Mouse (Mus musculus) adrenal gland, adult 2 months (tissue): ENCODE measurements around the gene Zdhhc21. TPM values are rescaled to one million over a fixed set of nuclear protein-coding genes. Genes with fewer than 3 reads are reported as not detected.

Experiments used
- DNase-seq: peaks from one replicate; pipeline ENCODE4 v3.0.0; 2021
- polyA plus RNA-seq: library from polyadenylated mRNA; depleted of rRNA; stranded (reverse); fragments of >200 nt; gene quantifications from 2 replicates; pipeline ENCODE4 v1.2.3, GENCODE M21; 2012; rRNA removed
- total RNA-seq, 2 experiments: library from RNA; stranded (reverse); gene quantifications; 2 replicates each; pipeline ENCODE4 v1.2.3; 2021

The Zdhhc21 gene
- total and polyA plus RNA-seq, 3 experiments = 1.2 to 17.9 (median 11.4) TPM

DNA sequence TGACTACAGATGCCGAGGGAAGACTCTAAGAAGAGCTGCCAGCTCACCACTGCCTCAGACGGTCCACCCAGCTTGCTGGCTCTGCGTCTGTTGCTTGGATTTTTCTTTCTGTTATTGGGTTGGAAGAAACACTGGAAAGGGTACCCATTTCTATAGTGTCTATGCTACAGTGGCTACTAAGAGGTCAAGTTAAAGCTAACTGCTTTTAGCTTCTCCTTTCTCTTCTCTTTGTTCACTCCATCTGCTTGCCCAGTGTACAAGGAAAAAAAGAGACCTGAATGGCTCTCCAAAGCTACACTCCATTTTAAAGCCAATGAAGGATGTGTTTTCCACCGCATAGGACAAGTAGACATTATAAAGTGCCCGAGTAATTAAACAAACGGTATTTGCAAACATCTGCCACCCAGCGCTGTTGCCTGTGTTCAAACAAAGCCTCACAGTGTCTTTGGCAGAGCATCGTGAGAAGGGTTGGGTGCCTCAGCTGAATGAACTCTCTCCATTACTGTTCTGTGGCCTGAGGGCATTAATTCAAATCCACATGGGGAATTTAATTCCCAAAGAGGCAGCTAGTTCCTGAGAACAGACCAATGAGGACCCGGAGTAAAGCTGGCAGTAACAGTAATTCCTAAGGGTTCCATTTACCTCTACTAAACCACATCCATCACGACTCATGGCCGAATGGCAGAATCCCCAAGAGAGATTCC, 94.1 kb downstream of the Zdhhc21 start:
- no peak for DNase-seq

DNA sequence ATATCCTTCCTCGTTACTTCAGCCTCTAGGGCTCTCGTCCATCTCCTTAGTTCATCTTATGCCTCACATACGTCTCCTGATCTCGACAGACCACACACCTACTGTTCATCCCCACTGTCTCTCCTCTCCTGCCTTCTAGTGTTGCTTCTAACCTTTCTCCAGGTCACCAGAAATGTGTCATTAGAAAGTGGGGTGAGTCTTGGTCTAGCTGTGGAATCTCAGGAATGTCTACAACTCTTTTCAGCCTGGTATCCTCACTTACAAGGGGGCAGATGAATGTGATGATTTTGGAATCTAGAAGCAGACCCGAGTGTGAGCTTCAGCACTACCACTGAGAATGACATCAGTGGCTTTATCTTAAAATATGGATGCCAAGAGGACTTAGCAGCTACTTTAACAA, 96.2 kb downstream of the Zdhhc21 start:
- no peak for DNase-seq

DNA sequence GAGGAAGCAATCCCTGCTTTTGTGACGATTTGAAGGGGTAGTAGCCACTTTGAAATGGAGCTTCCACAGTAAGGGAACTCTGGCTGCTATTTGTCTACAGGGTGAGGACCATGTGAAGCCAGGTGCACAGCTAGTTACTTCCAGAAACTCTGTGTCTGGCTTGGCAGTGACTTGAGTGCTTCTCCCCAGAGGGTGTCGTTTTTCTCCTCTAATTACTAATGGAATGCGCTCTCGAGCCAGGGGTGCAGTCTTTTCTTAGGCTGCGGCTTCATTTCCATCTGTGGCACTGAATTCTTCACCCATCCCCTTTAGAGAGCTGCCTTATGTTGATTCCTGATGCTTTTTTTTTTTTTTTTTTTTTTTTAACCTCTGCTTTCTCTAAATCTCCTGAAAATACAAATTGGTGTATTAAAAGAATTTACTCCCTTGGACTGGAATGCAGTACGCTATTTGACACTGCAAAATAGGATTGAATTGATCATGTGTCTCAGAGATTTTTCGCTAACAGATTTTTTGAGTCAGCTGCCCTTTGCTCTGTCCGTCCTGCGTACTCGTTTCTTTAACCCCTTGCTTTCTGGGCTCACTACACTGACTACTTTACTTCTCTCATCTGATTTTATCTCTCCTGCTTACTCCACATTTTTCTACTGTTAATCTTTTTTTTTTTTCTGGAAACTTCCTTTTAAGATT, 97.2 kb downstream of the Zdhhc21 start:
- DNase-seq = no peak

DNA sequence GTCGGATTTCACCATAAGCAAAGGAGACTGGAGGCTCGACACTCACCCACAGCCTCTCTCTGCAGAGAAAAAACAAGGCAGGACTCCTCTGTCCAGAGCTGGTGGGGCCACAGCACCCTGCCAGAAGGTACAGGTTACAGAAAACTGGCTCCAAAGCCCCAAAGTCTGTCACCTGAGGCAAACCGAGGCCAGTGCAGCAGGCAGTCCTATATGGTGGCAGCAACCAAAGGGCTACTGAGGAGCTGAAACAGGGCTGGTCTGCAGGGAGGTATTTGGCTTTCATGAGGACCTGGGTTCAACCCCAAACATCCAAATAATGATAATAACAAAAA, 103.5 kb downstream of the Zdhhc21 start:
- DNase-seq = no peak

DNA sequence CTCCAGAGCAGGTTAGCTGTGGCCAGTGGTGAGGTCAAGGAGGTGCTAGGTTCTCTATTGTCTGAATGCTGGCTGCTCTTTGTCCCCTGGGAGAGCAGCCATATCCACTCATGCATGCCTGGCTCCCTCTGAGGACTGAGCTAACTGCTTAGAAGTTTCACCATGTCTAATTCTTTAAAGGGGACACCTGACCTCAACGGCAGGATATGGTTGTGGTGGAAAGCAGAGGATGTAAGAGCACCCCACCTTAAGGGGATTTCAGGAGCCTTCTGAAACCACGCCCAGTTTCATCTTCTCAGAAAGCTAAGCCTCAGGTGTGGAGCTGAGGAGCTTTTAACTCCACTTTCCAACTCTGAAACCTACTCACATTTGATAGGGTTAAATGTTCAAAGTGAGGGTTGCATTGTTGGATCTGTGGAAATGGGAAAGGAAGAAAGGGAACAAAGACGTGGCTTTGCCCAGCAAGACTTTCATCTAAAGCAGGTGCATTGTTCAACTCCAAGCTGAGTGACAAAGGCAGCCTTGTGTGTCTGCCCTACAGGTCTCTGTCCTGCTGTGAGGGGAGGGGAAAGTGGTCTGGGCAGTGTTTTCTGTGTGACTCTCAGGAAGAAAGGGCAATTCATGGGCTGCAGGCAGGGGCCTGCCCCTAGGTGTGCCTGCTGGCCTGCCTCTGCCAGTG, 104.0 kb downstream of the Zdhhc21 start:
- no peak for DNase-seq

Other genes starting within 250 kb of the Zdhhc21 start
- 10 to 100 TPM; 84.1 to 86.3 TPM for gene Nfib, start 154.2 kb downstream of the Zdhhc21 start, total RNA-seq
- 11.7 and 19.6 TPM in 2 replicates for gene Nfib, start 154.2 kb downstream of the Zdhhc21 start, polyA plus RNA-seq
- gene Cer1, start 25.2 kb upstream of the Zdhhc21 start, total RNA-seq = not detected
- gene Cer1, start 25.2 kb upstream of the Zdhhc21 start, polyA plus RNA-seq = not detected in 2 replicates
- gene Frem1, start 192.4 kb upstream of the Zdhhc21 start, total RNA-seq = under 1 TPM; 0.40 to 0.66 TPM
- gene Frem1, start 192.4 kb upstream of the Zdhhc21 start, polyA plus RNA-seq = 0.11 and 0.95 TPM in 2 replicates